In genomic region chr14:40758441-40758840, GRCm38 (mm10) we compare ENCODE assay signal across 15 mouse cellular contexts.
"Had no signal": no experiment of that assay in that cellular context is flagged by ENCODE, and none has a peak within 500 bp of the region (broad histone marks: within the 10 kb centered on the region; RNA-seq: fewer than 3 reads in every experiment).

No protein-coding gene starts in this region.

- H3K27ac ChIP-seq: liver, embryonic 15.5 days; lung, embryonic 15.5 days; macrophage; midbrain, embryonic 13.5 days; midbrain, embryonic 15.5 days; neural tube, embryonic 12.5 days had no signal

- H3K9ac ChIP-seq: liver, embryonic 15.5 days; liver, postnatal 0 days; lung, embryonic 15.5 days; midbrain, embryonic 13.5 days; midbrain, embryonic 15.5 days; neural tube, embryonic 12.5 days had no signal

- H3K9me3 ChIP-seq: liver, embryonic 15.5 days; lung, embryonic 15.5 days; midbrain, embryonic 13.5 days; midbrain, embryonic 15.5 days; neural tube, embryonic 12.5 days had no signal

- DNase-seq: liver, postnatal 0 days; lung, adult 2 months; lung, postnatal 14 days; lung, postnatal 36 days; right cerebral cortex, postnatal 14 days; thymus, adult 18-20 months; thymus, postnatal 14 days; thymus, postnatal 36 days had no signal

- H3K4me1 ChIP-seq: liver, embryonic 15.5 days; lung, embryonic 15.5 days; megakaryocyte, embryonic 14.5 days; midbrain, embryonic 13.5 days; midbrain, embryonic 15.5 days; neural tube, embryonic 12.5 days had no signal

- H3K4me3 ChIP-seq: liver, embryonic 15.5 days; lung, embryonic 15.5 days; megakaryocyte, embryonic 14.5 days; midbrain, embryonic 13.5 days; midbrain, embryonic 15.5 days; neural tube, embryonic 12.5 days had no signal

- H3K36me3 ChIP-seq: liver, embryonic 15.5 days; lung, embryonic 15.5 days; midbrain, embryonic 13.5 days; midbrain, embryonic 15.5 days; neural tube, embryonic 12.5 days had no signal
